Mouse (Mus musculus): ENCODE measurements around the gene Ccnb3. TPM values are rescaled to one million over a fixed set of nuclear protein-coding genes. Genes with fewer than 3 reads are reported as not detected.
"Not testable (repeated sequence)": the region's sequence is repeated elsewhere in the genome, so short reads cannot be mapped to it uniquely, and the experiment has no call there.

The Ccnb3 gene
- total and polyA plus RNA-seq, 3 experiments, result not detected

DNA sequence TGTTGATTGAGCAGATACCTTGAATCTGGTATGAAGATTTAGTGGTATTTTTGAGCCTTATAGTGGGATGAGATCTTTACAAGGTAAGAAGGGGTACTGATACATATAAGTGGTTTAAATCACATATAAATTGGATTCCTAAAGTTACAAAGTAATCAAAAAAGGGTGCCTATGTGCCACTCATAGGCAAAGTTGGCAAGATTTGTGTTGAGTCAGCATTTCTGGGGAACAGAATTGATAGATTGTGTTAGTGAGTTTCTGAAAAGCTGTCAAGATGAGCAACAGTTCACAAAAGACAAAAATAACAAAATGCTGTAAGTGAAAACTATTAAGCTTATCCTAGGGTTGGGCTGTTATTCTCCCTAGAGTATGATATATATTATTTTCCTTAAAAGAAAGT lies 22.7 kb upstream of the Ccnb3 start:
- H3K27me3 ChIP-seq (ENCODE audit: control insufficient read depth, insufficient read depth, low read length), result no peaks in the 10 kb centered on the region
- no peaks in the 10 kb centered on the region for H3K4me1 ChIP-seq (ENCODE audit: control insufficient read depth, insufficient read depth, low read length)
- no peaks in the 10 kb centered on the region for H3K79me2 ChIP-seq (replicated peaks; ENCODE audit: control insufficient read depth, insufficient read depth, low read length)
- H3K36me3 ChIP-seq (ENCODE audit: control insufficient read depth, insufficient read depth, low read length), result no peaks in the 10 kb centered on the region
- DNase-seq, result no peak
- TF ChIP-seq EP300 (IDR thresholded peaks at IDR 0.05; ENCODE audit: insufficient read depth, low read depth, low read length) (no peak), POLR2A (IDR thresholded peaks at IDR 0.05; ENCODE audit: insufficient read depth, low read depth, low read length) (no peak), CTCF (IDR thresholded peaks at IDR 0.05) (no peak)
- no peak overlapping the region for H3K4me3 ChIP-seq
- no peak overlapping the region for H3K27ac ChIP-seq
- no peak overlapping the region for H3K9ac ChIP-seq (ENCODE audit: low read depth, low read length)
- intact Hi-C loops (cut with DNase I), result no loop called here

DNA sequence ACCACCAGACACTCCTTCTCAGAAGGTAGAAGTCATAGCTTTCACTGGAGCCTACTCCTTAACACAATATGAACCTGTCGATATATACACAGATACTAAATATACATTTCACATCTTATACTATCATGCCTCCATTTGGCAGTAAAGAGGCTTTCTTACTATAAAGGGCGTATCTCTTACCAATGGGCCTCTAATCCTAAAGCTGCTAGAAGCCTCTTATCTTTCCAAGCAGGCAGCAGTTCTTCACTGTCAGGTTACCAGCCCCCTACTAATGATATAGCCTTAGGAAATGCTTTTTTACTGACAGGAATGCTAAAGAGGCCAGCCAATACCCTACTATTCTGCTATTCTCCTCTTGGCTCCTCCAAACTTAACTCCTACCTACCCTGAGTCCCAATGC lies 16.2 kb upstream of the Ccnb3 start:
- Histone ChIP-seq H3K36me3 (ENCODE audit: control insufficient read depth, insufficient read depth, low read length) (no peaks in the 10 kb centered on the region), H3K79me2 (replicated peaks; ENCODE audit: control insufficient read depth, insufficient read depth, low read length) (no peaks in the 10 kb centered on the region), H3K27me3 (ENCODE audit: control insufficient read depth, insufficient read depth, low read length) (no peaks in the 10 kb centered on the region), H3K4me3 (no peak overlapping the region), H3K9ac (ENCODE audit: low read depth, low read length) (no peak overlapping the region), H3K27ac (no peak overlapping the region), H3K4me1 (ENCODE audit: control insufficient read depth, insufficient read depth, low read length) (no peaks in the 10 kb centered on the region)
- intact Hi-C loops (cut with DNase I), result no loop called here
- no peak for DNase-seq
- TF ChIP-seq POLR2A (IDR thresholded peaks at IDR 0.05; ENCODE audit: insufficient read depth, low read depth, low read length) (no peak), EP300 (IDR thresholded peaks at IDR 0.05; ENCODE audit: insufficient read depth, low read depth, low read length) (no peak), CTCF (IDR thresholded peaks at IDR 0.05) (no peak)
- WGBS, result 69% methylated on average over 2 of the region's 2 CpGs

DNA sequence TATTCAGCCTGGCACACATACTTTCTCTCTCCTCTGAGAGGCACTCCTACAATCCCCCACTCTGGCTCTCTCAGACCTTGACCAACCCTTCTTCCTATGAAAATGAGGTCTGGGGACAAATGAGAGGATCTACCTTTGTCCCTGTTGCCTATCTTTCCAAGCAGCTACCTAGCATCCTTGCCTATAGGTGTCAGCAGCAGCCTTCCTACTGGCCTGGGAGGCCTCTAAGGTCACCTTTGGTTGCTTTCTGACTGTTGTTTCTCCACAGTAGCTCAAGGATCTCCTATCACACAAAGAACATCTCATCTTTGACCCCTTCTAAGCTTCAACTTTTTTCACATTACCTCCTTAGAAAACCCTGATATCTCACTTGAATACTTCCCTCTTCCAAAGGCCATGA lies 15.6 kb upstream of the Ccnb3 start:
- no peak for DNase-seq
- Histone ChIP-seq H3K9ac (ENCODE audit: low read depth, low read length) (no peak overlapping the region), H3K4me3 (no peak overlapping the region), H3K4me1 (ENCODE audit: control insufficient read depth, insufficient read depth, low read length) (no peaks in the 10 kb centered on the region), H3K36me3 (ENCODE audit: control insufficient read depth, insufficient read depth, low read length) (no peaks in the 10 kb centered on the region), H3K79me2 (replicated peaks; ENCODE audit: control insufficient read depth, insufficient read depth, low read length) (no peaks in the 10 kb centered on the region), H3K27me3 (ENCODE audit: control insufficient read depth, insufficient read depth, low read length) (no peaks in the 10 kb centered on the region), H3K27ac (no peak overlapping the region)
- intact Hi-C loops (cut with DNase I), result no loop called here
- TF ChIP-seq EP300 (IDR thresholded peaks at IDR 0.05; ENCODE audit: insufficient read depth, low read depth, low read length) (no peak), POLR2A (IDR thresholded peaks at IDR 0.05; ENCODE audit: insufficient read depth, low read depth, low read length) (no peak), CTCF (IDR thresholded peaks at IDR 0.05) (no peak)

DNA sequence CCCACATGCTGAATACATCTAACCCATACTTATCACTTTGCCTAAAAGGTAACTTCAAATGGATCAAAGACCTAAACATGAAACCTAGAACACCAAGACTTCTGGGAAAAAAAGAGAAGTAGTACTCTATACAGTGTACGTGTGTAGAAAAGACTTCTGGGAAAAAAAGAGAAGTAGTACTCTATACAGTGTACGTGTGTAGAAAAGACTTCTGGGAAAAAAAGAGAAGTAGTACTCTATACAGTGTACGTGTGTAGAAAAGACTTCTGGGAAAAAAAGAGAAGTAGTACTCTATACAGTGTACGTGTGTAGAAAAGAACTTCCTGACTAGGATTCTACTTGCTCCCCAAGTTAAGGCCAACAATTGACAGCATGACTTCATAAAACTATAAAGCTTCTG lies 57.5 kb downstream of the Ccnb3 start:
- H3K36me3 ChIP-seq (ENCODE audit: control insufficient read depth, insufficient read depth, low read length); intact Hi-C loops (cut with DNase I); H3K4me3 ChIP-seq; H3K79me2 ChIP-seq (replicated peaks; ENCODE audit: control insufficient read depth, insufficient read depth, low read length); DNase-seq; H3K4me1 ChIP-seq (ENCODE audit: control insufficient read depth, insufficient read depth, low read length); H3K27me3 ChIP-seq (ENCODE audit: control insufficient read depth, insufficient read depth, low read length); H3K9ac ChIP-seq (ENCODE audit: low read depth, low read length); H3K27ac ChIP-seq: not testable (repeated sequence)
- 65% methylated on average over 4 of the region's 4 CpGs for WGBS

DNA sequence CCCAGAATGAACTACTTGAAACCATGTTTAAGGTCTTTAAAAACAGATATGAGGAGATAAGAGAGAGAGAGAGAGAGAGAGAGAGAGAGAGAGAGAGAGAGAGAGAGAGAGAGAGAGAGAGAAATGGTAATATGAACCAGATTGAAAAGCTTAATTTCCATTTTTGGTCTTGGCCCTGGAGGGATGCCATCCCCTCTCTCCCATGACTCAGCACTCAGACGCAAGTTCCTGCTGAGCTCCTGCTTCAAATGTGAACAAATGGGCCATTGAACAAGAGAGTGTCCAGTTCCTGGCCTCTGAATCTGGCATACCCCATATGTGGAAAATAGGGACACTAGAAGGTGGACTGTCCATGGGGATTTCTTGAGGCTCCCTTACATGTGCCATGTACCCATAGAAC lies 69.5 kb downstream of the Ccnb3 start:
- TF ChIP-seq POLR2A (IDR thresholded peaks at IDR 0.05; ENCODE audit: insufficient read depth, low read depth, low read length) (no peak), EP300 (IDR thresholded peaks at IDR 0.05; ENCODE audit: insufficient read depth, low read depth, low read length) (no peak), CTCF (IDR thresholded peaks at IDR 0.05) (no peak)
- no peaks in the 10 kb centered on the region for H3K79me2 ChIP-seq (replicated peaks; ENCODE audit: control insufficient read depth, insufficient read depth, low read length)
- H3K36me3 ChIP-seq (ENCODE audit: control insufficient read depth, insufficient read depth, low read length), result no peaks in the 10 kb centered on the region
- H3K4me1 ChIP-seq (ENCODE audit: control insufficient read depth, insufficient read depth, low read length), result no peaks in the 10 kb centered on the region
- intact Hi-C loops (cut with DNase I), result no loop called here
- DNase-seq, result no peak
- no peak overlapping the region for H3K27ac ChIP-seq
- no peak overlapping the region for H3K4me3 ChIP-seq
- no peaks in the 10 kb centered on the region for H3K27me3 ChIP-seq (ENCODE audit: control insufficient read depth, insufficient read depth, low read length)
- 38% methylated on average over 1 of the region's 1 CpGs for WGBS
- no peak overlapping the region for H3K9ac ChIP-seq (ENCODE audit: low read depth, low read length)

DNA sequence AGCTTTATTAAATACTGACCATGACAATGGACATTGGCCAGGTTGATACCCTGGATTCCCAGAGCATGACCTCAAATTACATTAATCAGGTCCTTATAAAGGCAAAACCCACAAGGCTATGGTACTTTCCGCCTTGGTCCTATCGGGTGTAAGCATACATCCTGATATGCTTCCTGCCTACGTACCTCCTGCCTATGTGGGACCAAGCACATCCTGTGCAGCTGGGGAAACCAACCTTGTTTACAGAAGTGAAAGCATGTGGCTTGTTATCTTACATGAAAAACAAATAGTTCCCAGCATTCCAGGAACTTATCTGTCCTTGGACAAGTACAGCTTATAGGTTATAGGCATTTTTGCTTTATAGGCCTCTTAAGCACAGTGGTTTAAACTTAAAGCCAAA lies 72.8 kb downstream of the Ccnb3 start:
- DNase-seq, result no peak
- intact Hi-C loops (cut with DNase I), result no loop called here
- no peak overlapping the region for H3K9ac ChIP-seq (ENCODE audit: low read depth, low read length)
- TF ChIP-seq POLR2A (IDR thresholded peaks at IDR 0.05; ENCODE audit: insufficient read depth, low read depth, low read length), result no peak
- no peak for TF ChIP-seq EP300 (IDR thresholded peaks at IDR 0.05; ENCODE audit: insufficient read depth, low read depth, low read length)
- TF ChIP-seq CTCF (IDR thresholded peaks at IDR 0.05), result no peak
- no peak overlapping the region for H3K4me3 ChIP-seq
- no peak overlapping the region for H3K27ac ChIP-seq
- 65% methylated on average over 3 of the region's 3 CpGs for WGBS
- H3K4me1 ChIP-seq (ENCODE audit: control insufficient read depth, insufficient read depth, low read length), result no peaks in the 10 kb centered on the region
- H3K79me2 ChIP-seq (replicated peaks; ENCODE audit: control insufficient read depth, insufficient read depth, low read length), result no peaks in the 10 kb centered on the region
- H3K36me3 ChIP-seq (ENCODE audit: control insufficient read depth, insufficient read depth, low read length), result no peaks in the 10 kb centered on the region
- H3K27me3 ChIP-seq (ENCODE audit: control insufficient read depth, insufficient read depth, low read length), result no peaks in the 10 kb centered on the region

Other genes starting within 250 kb of the Ccnb3 start
- gene Akap4, start 25.9 kb upstream of the Ccnb3 start, total RNA-seq (2021), result not detected
- 0.27 and 0.35 TPM in 2 replicates for gene Akap4, start 25.9 kb upstream of the Ccnb3 start, polyA plus RNA-seq (2012; rRNA removed)